Mouse (Mus musculus) embryonic facial prominence, embryonic 14.5 days (tissue): Measurements from ENCODE around the gene Atn1. TPM values are rescaled to one million over a fixed set of nuclear protein-coding genes. Genes with fewer than 3 reads are reported as not detected.

Experiments
- ATAC-seq: fragments of 200-750 bp; cut with Nextera tagmentation; 2 replicates; pipeline ENCODE4 v1.8.0; 2017; ENCODE audit warnings: low read depth, moderate number of reproducible peaks, moderate TSS enrichment
- DNase-seq: peaks from one replicate; pipeline ENCODE4 v3.0.0-alpha.2; 2015; ENCODE audit warnings: low spot score
- H3K27ac ChIP-seq: fragments of 300-500 bp; sonication (generic); replicated peaks from 2 replicates; pipeline ENCODE4 v1.5.1; 2014; ENCODE audit warnings: low read depth, mild to moderate bottlenecking, low read length, moderate library complexity
- H3K27me3 ChIP-seq: fragments of 300-500 bp; sonication (generic); replicated peaks from 2 replicates; pipeline ENCODE4 v1.6.1; 2014; ENCODE audit warnings: low read length; ENCODE audit not compliant: control insufficient read depth, insufficient read depth
- H3K36me3 ChIP-seq: fragments of 300-500 bp; sonication (generic); 2 replicates; pipeline ENCODE4 v1.6.1; 2014; ENCODE audit warnings: low read length, mixed read lengths; ENCODE audit not compliant: control insufficient read depth, insufficient read depth
- H3K4me1 ChIP-seq: fragments of 300-500 bp; sonication (generic); 2 replicates; pipeline ENCODE4 v1.6.1; 2014; ENCODE audit warnings: antibody characterized with exemption, low read length; ENCODE audit not compliant: control insufficient read depth, insufficient read depth
- H3K4me2 ChIP-seq: fragments of 300-500 bp; sonication (generic); 2 replicates; pipeline ENCODE4 v1.6.1; 2014; ENCODE audit warnings: low read depth, mild to moderate bottlenecking, low read length, moderate library complexity, mixed read lengths
- H3K4me3 ChIP-seq: fragments of 300-500 bp; sonication (generic); 2 replicates; pipeline ENCODE4 v1.5.1; 2014; ENCODE audit warnings: low read depth, mild to moderate bottlenecking, low read length
- H3K9ac ChIP-seq: fragments of 300-500 bp; sonication (generic); 2 replicates; pipeline ENCODE4 v1.6.1; 2014; ENCODE audit warnings: low read depth, mild to moderate bottlenecking, low read length, moderate library complexity, mixed read lengths
- H3K9me3 ChIP-seq: fragments of 300-500 bp; sonication (generic); 2 replicates; pipeline ENCODE4 v1.6.1; 2016; ENCODE audit warnings: low read length; ENCODE audit not compliant: control insufficient read depth
- WGBS: fragments of 180-500 bp; shearing (Covaris S2); extraction: QIAGEN DNeasy Blood & Tissue Kit; methylation state at CpG from one replicate; pipeline ENCODE4 v1.1.7; 2014; 5-methylcytosine and 5-hydroxymethylcytosine counted together
- polyA plus RNA-seq: library from polyadenylated mRNA; unstranded; fragments of >200 nt; fragmentation: Nextera tagmentation; extraction: Ambion mirVana; gene quantifications from 2 replicates; pipeline ENCODE4 v1.2.1, GENCODE M21; 2014

The Atn1 gene
- polyA plus RNA-seq, 1 experiment from 2014 or later: 13.8 TPM

DNA sequence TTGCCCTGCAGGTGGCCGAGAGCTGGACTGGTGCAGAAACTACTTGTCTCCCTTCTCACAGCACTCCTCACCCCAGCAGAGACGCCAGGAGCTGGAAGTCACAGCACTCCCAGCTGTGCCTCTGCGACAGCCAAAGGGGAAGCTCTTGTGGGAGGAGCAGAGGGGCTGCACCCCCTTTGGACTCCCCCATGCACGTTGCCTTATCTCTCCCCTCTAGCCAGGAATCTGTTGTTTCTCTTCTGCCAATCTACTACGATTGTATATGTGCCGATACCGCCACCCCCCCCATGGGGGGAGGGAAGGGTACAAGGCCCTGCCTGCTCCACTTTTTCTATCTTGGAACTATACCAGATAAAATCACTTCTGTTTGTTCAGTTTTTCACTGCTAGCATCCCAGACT lies 52.5 kb downstream of the Atn1 start:
- Histone ChIP-seq H3K4me2 (no peak overlapping the region), H3K27me3 (no peaks in the 10 kb centered on the region), H3K9ac (no peak overlapping the region), H3K4me1 (no peaks in the 10 kb centered on the region), H3K36me3 (peaks cover 92% of the 10 kb centered on the region), H3K27ac (no peak overlapping the region), H3K4me3 (no peak overlapping the region), H3K9me3 (no peaks in the 10 kb centered on the region)
- ATAC-seq (no peak), DNase-seq (no peak)
- 78% methylated on average over 6 of the region's 7 CpGs for WGBS

DNA sequence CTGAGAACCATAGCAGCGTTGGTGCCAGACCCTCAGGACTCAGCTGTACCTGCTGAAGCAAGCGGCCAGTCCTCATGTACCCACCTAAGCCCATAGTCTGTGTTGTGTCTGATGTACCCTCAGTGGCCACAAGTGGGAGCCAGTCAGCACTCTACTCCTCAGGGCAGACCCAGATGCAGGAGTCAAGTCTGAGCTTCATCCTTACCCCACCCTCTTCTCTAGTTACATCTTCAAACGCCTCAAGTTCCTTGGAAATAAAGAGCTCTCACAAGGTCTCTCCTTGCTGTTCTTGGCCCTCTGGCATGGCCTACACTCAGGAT lies 53.6 kb downstream of the Atn1 start:
- no peaks in the 10 kb centered on the region for H3K27me3 ChIP-seq
- peak; percentile 76 for ATAC-seq
- peaks cover 83% of the 10 kb centered on the region for H3K36me3 ChIP-seq
- H3K9ac ChIP-seq: no peak overlapping the region
- H3K4me1 ChIP-seq: no peaks in the 10 kb centered on the region
- no peak overlapping the region for H3K4me3 ChIP-seq
- peak; percentile 75 for DNase-seq
- no peaks in the 10 kb centered on the region for H3K9me3 ChIP-seq
- WGBS: 35% methylated on average over 3 of the region's 3 CpGs
- H3K27ac ChIP-seq: no peak overlapping the region
- H3K4me2 ChIP-seq: no peak overlapping the region

DNA sequence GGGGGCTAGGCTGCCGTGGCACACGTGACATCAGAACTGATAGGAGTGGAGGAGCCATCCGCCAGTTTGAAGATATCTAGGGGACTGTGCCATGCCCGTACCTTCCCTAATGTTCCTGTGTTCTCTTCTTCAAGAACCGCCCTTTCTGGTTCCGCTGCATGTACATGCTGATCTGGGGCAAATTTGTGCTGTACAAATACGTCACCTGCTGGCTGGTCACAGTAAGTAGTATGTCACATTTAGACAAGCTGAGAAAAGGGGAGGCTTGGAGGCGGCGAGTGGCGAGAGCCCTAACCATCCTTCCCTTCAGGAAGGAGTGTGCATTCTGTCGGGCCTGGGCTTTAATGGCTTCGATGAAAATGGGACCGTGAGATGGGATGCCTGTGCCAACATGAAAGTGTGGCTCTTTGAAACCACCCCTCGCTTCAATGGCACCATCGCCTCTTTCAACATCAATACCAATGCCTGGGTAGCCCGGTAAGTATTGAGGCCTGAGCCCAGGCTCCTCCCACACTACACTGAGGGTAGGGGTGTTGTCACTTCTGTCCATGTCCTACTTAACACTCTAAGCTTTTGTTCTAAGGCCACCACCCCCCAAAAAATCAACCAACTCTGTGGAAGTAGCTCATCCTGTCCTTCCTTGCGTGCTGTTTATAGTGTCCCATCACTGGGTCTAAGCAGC lies 54.1 kb downstream of the Atn1 start:
- Histone ChIP-seq H3K27me3 (no peaks in the 10 kb centered on the region), H3K4me3 (no peak overlapping the region), H3K36me3 (peaks cover 78% of the 10 kb centered on the region), H3K27ac (no peak overlapping the region), H3K9ac (no peak overlapping the region), H3K4me2 (no peak overlapping the region), H3K9me3 (no peaks in the 10 kb centered on the region), H3K4me1 (no peaks in the 10 kb centered on the region)
- DNase-seq: no peak
- 92% methylated on average over 17 of the region's 17 CpGs for WGBS
- no peak for ATAC-seq

DNA sequence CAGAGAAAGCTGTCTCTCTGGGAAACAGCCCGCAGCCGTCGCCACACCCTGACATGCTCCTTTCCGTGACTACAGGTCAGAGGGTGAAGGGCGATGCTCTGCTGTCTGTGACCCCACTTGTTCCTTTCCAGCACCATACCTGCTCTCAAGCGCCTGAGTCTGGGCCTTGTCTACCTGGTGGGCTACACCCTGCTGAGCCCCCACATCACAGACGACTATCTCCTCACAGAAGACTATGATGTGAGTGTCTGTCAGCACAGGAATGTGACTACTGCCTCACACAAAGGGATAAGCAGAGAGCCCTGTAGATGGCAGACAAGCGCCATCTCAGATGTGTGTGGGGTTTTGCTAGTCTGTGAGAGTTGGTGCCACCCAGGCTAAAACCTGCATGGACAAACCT lies 55.0 kb downstream of the Atn1 start:
- no peak for ATAC-seq
- no peak overlapping the region for H3K9ac ChIP-seq
- no peaks in the 10 kb centered on the region for H3K4me1 ChIP-seq
- H3K4me3 ChIP-seq: no peak overlapping the region
- no peak overlapping the region for H3K4me2 ChIP-seq
- H3K9me3 ChIP-seq: no peaks in the 10 kb centered on the region
- H3K36me3 ChIP-seq: peaks cover 74% of the 10 kb centered on the region
- DNase-seq: no peak
- 70% methylated on average over 8 of the region's 8 CpGs for WGBS
- H3K27ac ChIP-seq: no peak overlapping the region
- no peaks in the 10 kb centered on the region for H3K27me3 ChIP-seq

DNA sequence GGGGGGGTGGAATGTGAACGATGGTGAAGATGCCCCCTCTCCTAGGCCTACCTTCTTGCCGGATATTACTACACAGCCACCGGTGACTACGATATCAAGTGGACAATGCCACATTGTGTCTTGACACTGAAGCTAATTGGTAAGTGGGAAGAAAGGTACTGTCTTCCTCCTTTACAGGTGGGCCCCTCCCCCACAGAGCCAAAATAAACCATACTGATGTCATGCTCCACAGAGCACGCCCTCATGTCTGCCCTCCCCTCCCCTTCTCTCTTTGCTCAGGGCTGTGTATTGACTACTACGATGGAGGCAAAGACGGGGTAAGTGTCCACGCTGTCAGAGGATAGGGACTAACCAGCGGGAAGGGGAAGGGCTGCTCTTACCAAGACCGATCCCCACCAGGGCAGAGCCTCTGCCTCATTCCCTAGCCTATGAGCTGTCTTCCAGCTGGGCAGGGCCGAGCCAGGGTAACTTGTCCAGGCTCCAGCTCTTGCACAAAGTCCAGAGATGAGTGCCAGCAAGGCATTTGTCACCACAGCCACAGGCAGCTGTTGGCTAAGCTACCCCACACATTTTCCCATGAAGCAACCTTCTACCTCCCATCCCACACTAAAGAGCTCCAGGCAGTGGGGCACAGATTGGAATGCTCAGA lies 56.2 kb downstream of the Atn1 start:
- ATAC-seq: peak; percentile 53
- peaks cover 64% of the 10 kb centered on the region for H3K36me3 ChIP-seq

DNA sequence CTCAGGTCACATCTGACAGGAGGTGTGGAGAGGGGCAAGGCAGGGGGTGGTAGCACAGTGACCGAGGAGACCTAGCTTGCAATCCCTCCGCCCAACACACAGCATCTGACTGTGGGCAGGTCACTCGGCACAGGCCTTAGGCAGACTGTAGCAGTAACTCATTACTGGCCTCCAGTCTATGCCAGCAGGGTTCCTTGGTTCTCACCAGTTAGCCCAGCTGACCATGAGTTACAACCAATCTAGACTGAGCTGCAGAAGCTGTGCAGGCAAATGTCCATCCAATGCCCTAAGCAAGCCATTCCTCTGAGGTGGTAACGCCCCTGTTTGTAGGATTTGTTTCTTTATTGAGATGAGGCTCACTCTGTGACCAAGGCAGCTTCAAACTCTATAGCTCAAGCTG lies 57.0 kb downstream of the Atn1 start:
- WGBS: 68% methylated on average over 4 of the region's 4 CpGs
- DNase-seq (no peak), ATAC-seq (no peak)
- Histone ChIP-seq H3K36me3 (peaks cover 56% of the 10 kb centered on the region), H3K9me3 (no peaks in the 10 kb centered on the region), H3K27me3 (no peaks in the 10 kb centered on the region), H3K4me1 (peaks cover 2% of the 10 kb centered on the region; the same call in 1 of the 2 replicates), H3K4me2 (no peak overlapping the region), H3K27ac (no peak overlapping the region), H3K9ac (no peak overlapping the region), H3K4me3 (no peak overlapping the region)

More for the DNA sequence above, 56.2 kb downstream of the Atn1 start:
- DNase-seq: peak; percentile 61
- Histone ChIP-seq H3K9me3 (no peaks in the 10 kb centered on the region), H3K4me2 (no peak overlapping the region), H3K27ac (no peak overlapping the region), H3K9ac (no peak overlapping the region), H3K4me3 (no peak overlapping the region), H3K27me3 (no peaks in the 10 kb centered on the region), H3K4me1 (no peaks in the 10 kb centered on the region)
- 71% methylated on average over 11 of the region's 11 CpGs for WGBS

DNA sequence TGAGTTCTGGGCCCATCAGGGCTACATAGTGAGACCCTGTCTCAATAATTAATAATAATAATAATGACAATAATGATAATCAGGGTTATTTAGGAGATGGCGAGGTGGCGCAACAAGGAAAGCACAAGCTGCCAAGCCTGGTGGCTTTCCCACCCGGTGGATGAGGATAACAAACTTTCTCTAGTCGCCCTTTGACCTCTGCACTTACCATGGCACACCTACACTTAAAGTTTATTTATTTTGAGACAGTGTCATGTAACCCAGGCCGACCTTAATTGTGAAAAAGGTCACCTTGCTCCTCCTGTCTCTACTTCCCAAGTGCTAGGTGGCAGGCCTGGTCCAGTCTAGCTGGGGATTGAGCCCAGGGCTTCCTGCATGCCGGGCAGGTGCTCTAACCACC lies 57.6 kb downstream of the Atn1 start:
- 79% methylated on average over 6 of the region's 6 CpGs for WGBS
- H3K9ac ChIP-seq: no peak overlapping the region
- H3K4me2 ChIP-seq: no peak overlapping the region
- H3K4me3 ChIP-seq: no peak overlapping the region
- no peak for ATAC-seq
- peaks cover 6% of the 10 kb centered on the region; the same call in 1 of the 2 replicates for H3K4me1 ChIP-seq
- H3K9me3 ChIP-seq: no peaks in the 10 kb centered on the region
- DNase-seq: no peak
- no peaks in the 10 kb centered on the region for H3K27me3 ChIP-seq
- no peak overlapping the region for H3K27ac ChIP-seq
- H3K36me3 ChIP-seq: peaks cover 50% of the 10 kb centered on the region

DNA sequence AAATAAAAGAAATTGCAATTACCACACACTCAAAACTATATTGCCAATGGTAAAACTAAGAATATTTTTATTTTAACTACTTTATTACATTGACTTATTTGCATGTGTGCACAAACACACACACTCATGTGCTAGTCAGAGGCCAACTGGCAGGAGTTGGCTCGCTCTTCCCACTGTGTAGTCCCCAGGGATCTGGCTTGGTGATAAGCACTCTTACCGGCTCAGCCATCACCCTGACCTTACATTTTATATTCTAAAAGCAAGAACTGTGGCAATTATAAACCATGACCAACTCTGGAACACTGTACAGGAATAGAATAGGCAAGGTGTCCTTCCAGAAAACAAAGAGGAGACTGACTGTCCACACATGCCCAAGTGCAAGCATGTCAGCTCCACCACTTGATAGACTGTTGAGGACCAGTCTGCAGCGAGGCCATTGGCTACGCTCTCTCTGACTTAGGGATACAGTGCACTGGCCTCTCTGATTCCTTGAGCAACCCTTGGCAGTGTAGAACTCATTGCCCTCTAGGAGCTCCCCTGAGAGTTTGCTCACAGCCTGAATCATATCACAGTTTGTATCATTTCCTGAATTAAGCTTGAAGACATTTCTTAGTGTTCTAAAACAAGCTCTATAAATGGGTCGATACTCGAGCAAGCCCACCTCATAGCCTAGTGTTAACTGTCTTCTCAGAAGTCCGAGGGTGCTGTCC lies 59.7 kb downstream of the Atn1 start:
- H3K27me3 ChIP-seq: no peaks in the 10 kb centered on the region
- DNase-seq: no peak
- no peak overlapping the region for H3K4me3 ChIP-seq
- 88% methylated on average over 7 of the region's 7 CpGs for WGBS
- ATAC-seq: no peak
- H3K4me1 ChIP-seq: peaks cover 6% of the 10 kb centered on the region; the same call in 1 of the 2 replicates
- no peak overlapping the region for H3K27ac ChIP-seq
- H3K9me3 ChIP-seq: no peaks in the 10 kb centered on the region
- peaks cover 29% of the 10 kb centered on the region; the same call in 1 of the 2 replicates for H3K36me3 ChIP-seq
- no peak overlapping the region for H3K4me2 ChIP-seq
- no peak overlapping the region for H3K9ac ChIP-seq
